Mouse (Mus musculus): Measurements from ENCODE around the gene Hmga2. TPM values are rescaled to one million over a fixed set of nuclear protein-coding genes. Genes with fewer than 3 reads are reported as not detected.

The Hmga2 gene
- total and polyA plus RNA-seq, 3 experiments: 0.33 to 0.60 TPM; not detected in 1

- no peaks in the 10 kb centered on the region for H3K4me1 ChIP-seq (ENCODE audit: insufficient read depth, low read depth, low read length)
- no peaks in the 10 kb centered on the region for H3K27me3 ChIP-seq (ENCODE audit: insufficient read depth, low read length)
- ATAC-seq (ENCODE audit: extremely low read depth, insufficient number of reproducible peaks, low FRiP score, poor library complexity, severe bottlenecking) (no peak), DNase-seq (ENCODE audit: low spot score) (no peak)
- H3K9me3 ChIP-seq (replicated peaks): peaks cover 44% of the 10 kb centered on the region
- TF ChIP-seq POLR2AphosphoS5 (IDR thresholded peaks at IDR 0.05; ENCODE audit: insufficient replicate concordance, low read depth, low read length) (no peak), GATA2 (IDR thresholded peaks at IDR 0.05; ENCODE audit: borderline replicate concordance, low read depth, low read length) (no peak), CTCF (IDR thresholded peaks at IDR 0.05; ENCODE audit: low read depth, low read length) (no peak), GATA1 (IDR thresholded peaks at IDR 0.05; ENCODE audit: borderline replicate concordance, low read length) (no peak), TAL1 (conservative IDR thresholded peaks at IDR 0.05; ENCODE audit: low read depth, low read length) (no peak)
- H3K4me3 ChIP-seq (ENCODE audit: low read depth, low read length): no peak overlapping the region
- H3K36me3 ChIP-seq (replicated peaks): no peaks in the 10 kb centered on the region
These were observed 14.5 kb downstream of the Hmga2 start for GRCm38 (mm10) chr10:120461769-120462168.

DNA sequence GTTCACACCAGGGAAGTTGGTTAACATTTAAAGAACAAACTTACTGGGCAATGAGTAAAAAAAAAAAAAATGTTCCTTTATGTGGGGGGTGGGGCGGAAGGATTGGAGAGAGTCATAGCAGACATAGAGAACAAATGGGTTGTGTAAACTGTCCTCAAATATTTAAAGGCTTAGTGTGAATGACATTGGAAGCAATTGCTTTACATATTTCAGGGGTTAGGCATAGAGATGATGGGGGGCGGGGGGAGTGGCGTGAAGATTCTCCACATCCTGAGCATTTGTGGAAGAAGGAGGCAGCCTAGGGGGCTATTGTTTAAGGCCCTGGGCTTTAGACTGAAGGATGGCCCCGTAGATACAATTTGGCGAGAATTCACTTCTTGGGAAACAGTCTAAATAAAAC, 15.0 kb downstream of the Hmga2 start:
- no peaks in the 10 kb centered on the region for H3K36me3 ChIP-seq (replicated peaks)
- H3K4me3 ChIP-seq (ENCODE audit: low read depth, low read length): no peak overlapping the region
- H3K4me1 ChIP-seq (ENCODE audit: insufficient read depth, low read depth, low read length): no peaks in the 10 kb centered on the region
- no peaks in the 10 kb centered on the region for H3K27me3 ChIP-seq (ENCODE audit: insufficient read depth, low read length)
- H3K9me3 ChIP-seq (replicated peaks): peaks cover 43% of the 10 kb centered on the region
- DNase-seq (ENCODE audit: low spot score) (no peak), ATAC-seq (ENCODE audit: extremely low read depth, insufficient number of reproducible peaks, low FRiP score, poor library complexity, severe bottlenecking) (no peak)
- no peak for TF ChIP-seq GATA1 (IDR thresholded peaks at IDR 0.05; ENCODE audit: borderline replicate concordance, low read length)
- no peak for TF ChIP-seq GATA2 (IDR thresholded peaks at IDR 0.05; ENCODE audit: borderline replicate concordance, low read depth, low read length)
- no peak for TF ChIP-seq POLR2AphosphoS5 (IDR thresholded peaks at IDR 0.05; ENCODE audit: insufficient replicate concordance, low read depth, low read length)
- no peak for TF ChIP-seq TAL1 (conservative IDR thresholded peaks at IDR 0.05; ENCODE audit: low read depth, low read length)
- no peak for TF ChIP-seq CTCF (IDR thresholded peaks at IDR 0.05; ENCODE audit: low read depth, low read length)

DNA sequence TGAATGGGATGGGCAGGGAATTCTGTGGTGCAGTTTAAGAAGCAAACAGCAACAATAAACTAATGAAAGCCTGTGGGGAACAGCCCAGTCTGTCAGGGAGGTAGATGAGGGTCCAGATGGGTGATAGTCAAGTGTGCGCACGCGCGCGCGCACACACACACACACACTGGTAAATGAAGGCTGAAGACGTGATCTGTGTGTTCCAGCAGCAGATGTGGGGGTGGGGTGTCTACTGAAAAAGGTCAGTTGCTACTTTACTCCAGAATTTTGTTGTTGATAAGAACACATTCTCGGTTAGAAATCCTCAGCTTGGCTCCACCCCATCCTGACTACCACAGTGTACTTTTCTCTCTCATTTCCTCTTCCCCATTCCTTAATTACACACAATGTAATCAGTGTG, 17.4 kb downstream of the Hmga2 start:
- Histone ChIP-seq H3K27me3 (ENCODE audit: insufficient read depth, low read length) (no peaks in the 10 kb centered on the region), H3K4me3 (ENCODE audit: low read depth, low read length) (no peak overlapping the region), H3K9me3 (replicated peaks) (peaks cover 39% of the 10 kb centered on the region), H3K4me1 (ENCODE audit: insufficient read depth, low read depth, low read length) (no peaks in the 10 kb centered on the region), H3K36me3 (replicated peaks) (no peaks in the 10 kb centered on the region)
- ATAC-seq (ENCODE audit: extremely low read depth, insufficient number of reproducible peaks, low FRiP score, poor library complexity, severe bottlenecking): no peak
- no peak for TF ChIP-seq GATA1 (IDR thresholded peaks at IDR 0.05; ENCODE audit: borderline replicate concordance, low read length)
- TF ChIP-seq TAL1 (conservative IDR thresholded peaks at IDR 0.05; ENCODE audit: low read depth, low read length): no peak
- TF ChIP-seq CTCF (IDR thresholded peaks at IDR 0.05; ENCODE audit: low read depth, low read length): no peak
- no peak for TF ChIP-seq POLR2AphosphoS5 (IDR thresholded peaks at IDR 0.05; ENCODE audit: insufficient replicate concordance, low read depth, low read length)
- TF ChIP-seq GATA2 (IDR thresholded peaks at IDR 0.05; ENCODE audit: borderline replicate concordance, low read depth, low read length): no peak
- no peak for DNase-seq (ENCODE audit: low spot score)

DNA sequence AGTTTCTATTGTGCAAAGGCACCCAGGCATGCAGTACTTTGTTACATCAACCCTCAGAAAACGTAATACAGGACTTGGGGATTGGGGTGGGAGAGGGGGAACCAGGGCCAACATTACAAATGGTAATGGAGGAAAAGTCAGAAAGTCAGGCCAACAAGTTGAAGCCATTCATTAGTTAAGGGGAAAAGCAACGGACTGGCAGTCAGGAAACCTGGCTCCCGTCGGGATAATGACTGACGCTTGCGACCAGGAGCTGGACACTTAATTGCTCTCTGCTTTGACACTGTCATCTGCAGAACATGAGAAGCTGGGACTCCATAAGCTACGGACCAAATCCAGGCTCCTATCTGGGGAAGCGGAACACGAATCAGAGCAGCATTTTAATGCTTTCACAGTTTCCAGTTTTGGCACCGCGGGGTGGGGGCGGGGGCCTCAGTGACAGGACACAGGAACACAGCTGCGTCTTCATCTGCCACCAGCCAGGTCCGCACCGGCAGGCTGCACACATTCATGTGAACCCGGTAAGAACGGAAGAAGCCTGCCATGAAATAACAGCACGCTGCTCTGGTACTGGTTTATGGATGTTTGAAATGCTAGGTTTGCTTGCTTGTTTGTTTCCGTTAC, 26.5 kb downstream of the Hmga2 start:
- H3K4me1 ChIP-seq (ENCODE audit: insufficient read depth, low read depth, low read length): no peaks in the 10 kb centered on the region
- H3K27me3 ChIP-seq (ENCODE audit: insufficient read depth, low read length): no peaks in the 10 kb centered on the region
- no peak for DNase-seq (ENCODE audit: low spot score)
- ATAC-seq (ENCODE audit: extremely low read depth, insufficient number of reproducible peaks, low FRiP score, poor library complexity, severe bottlenecking): no peak
- no peak overlapping the region for H3K4me3 ChIP-seq (ENCODE audit: low read depth, low read length)
- peaks cover 47% of the 10 kb centered on the region for H3K9me3 ChIP-seq (replicated peaks)
- TF ChIP-seq CTCF (IDR thresholded peaks at IDR 0.05; ENCODE audit: low read depth, low read length) (no peak), POLR2AphosphoS5 (IDR thresholded peaks at IDR 0.05; ENCODE audit: insufficient replicate concordance, low read depth, low read length) (no peak), GATA2 (IDR thresholded peaks at IDR 0.05; ENCODE audit: borderline replicate concordance, low read depth, low read length) (no peak), TAL1 (conservative IDR thresholded peaks at IDR 0.05; ENCODE audit: low read depth, low read length) (no peak), GATA1 (IDR thresholded peaks at IDR 0.05; ENCODE audit: borderline replicate concordance, low read length) (no peak)
- H3K36me3 ChIP-seq (replicated peaks): no peaks in the 10 kb centered on the region

DNA sequence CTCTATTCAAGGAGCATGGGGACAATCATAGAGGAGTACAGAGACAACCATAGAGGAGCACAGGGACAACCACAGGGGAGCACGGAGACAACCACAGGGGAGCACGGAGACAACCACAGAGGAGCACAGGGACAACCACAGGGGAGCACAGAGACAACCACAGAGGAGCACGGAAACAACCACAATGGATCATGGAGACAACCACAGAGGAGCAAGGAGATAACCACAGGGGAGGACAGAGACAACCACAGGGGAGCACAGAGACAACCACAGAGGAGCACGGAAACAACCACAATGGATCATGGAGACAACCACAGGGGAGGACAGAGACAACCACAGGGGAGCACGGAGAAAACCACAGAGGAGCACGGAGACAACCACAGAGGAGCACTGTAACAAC, 29.5 kb downstream of the Hmga2 start:
- H3K9me3 ChIP-seq (replicated peaks): peaks cover 53% of the 10 kb centered on the region
- no peaks in the 10 kb centered on the region for H3K27me3 ChIP-seq (ENCODE audit: insufficient read depth, low read length)
- ATAC-seq (ENCODE audit: extremely low read depth, insufficient number of reproducible peaks, low FRiP score, poor library complexity, severe bottlenecking) (no peak), DNase-seq (ENCODE audit: low spot score) (no peak)
- no peaks in the 10 kb centered on the region for H3K36me3 ChIP-seq (replicated peaks)
- TF ChIP-seq CTCF (IDR thresholded peaks at IDR 0.05; ENCODE audit: low read depth, low read length) (no peak), TAL1 (conservative IDR thresholded peaks at IDR 0.05; ENCODE audit: low read depth, low read length) (no peak), GATA1 (IDR thresholded peaks at IDR 0.05; ENCODE audit: borderline replicate concordance, low read length) (no peak), POLR2AphosphoS5 (IDR thresholded peaks at IDR 0.05; ENCODE audit: insufficient replicate concordance, low read depth, low read length) (no peak), GATA2 (IDR thresholded peaks at IDR 0.05; ENCODE audit: borderline replicate concordance, low read depth, low read length) (no peak)
- no peak overlapping the region for H3K4me3 ChIP-seq (ENCODE audit: low read depth, low read length)
- H3K4me1 ChIP-seq (ENCODE audit: insufficient read depth, low read depth, low read length): no peaks in the 10 kb centered on the region

GRCm38 (mm10) chr10:120446206-120446605, 30.1 kb downstream of the Hmga2 start:
- no peak for ATAC-seq (ENCODE audit: extremely low read depth, insufficient number of reproducible peaks, low FRiP score, poor library complexity, severe bottlenecking)
- no peaks in the 10 kb centered on the region for H3K4me1 ChIP-seq (ENCODE audit: insufficient read depth, low read depth, low read length)
- no peak for DNase-seq (ENCODE audit: low spot score)
- no peaks in the 10 kb centered on the region for H3K27me3 ChIP-seq (ENCODE audit: insufficient read depth, low read length)
- H3K36me3 ChIP-seq (replicated peaks): no peaks in the 10 kb centered on the region
- TF ChIP-seq POLR2AphosphoS5 (IDR thresholded peaks at IDR 0.05; ENCODE audit: insufficient replicate concordance, low read depth, low read length): no peak
- TF ChIP-seq GATA1 (IDR thresholded peaks at IDR 0.05; ENCODE audit: borderline replicate concordance, low read length): no peak
- no peak for TF ChIP-seq TAL1 (conservative IDR thresholded peaks at IDR 0.05; ENCODE audit: low read depth, low read length)
- no peak for TF ChIP-seq CTCF (IDR thresholded peaks at IDR 0.05; ENCODE audit: low read depth, low read length)
- no peak for TF ChIP-seq GATA2 (IDR thresholded peaks at IDR 0.05; ENCODE audit: borderline replicate concordance, low read depth, low read length)
- H3K9me3 ChIP-seq (replicated peaks): peaks cover 53% of the 10 kb centered on the region
- H3K4me3 ChIP-seq (ENCODE audit: low read depth, low read length): no peak overlapping the region
